Mouse (Mus musculus) neural tube, embryonic 12.5 days (tissue): Measurements from ENCODE around the gene 4933405L10Rik. TPM values are rescaled to one million over a fixed set of nuclear protein-coding genes. Genes with fewer than 3 reads are reported as not detected.
A peak's percentile ranks its signal among the peaks of the same experiment; 100 is the strongest.

Source experiments
- ATAC-seq: fragments of 200-750 bp; cut with Nextera tagmentation; 2 replicates; pipeline ENCODE4 v1.8.0; 2017; ENCODE audit warnings: low read depth, mild to moderate bottlenecking, moderate TSS enrichment, moderate library complexity; ENCODE audit not compliant: low FRiP score
- H3K27ac ChIP-seq: fragments of 300-500 bp; sonication (generic); 2 replicates; pipeline ENCODE4 v1.5.1; 2016
- H3K27me3 ChIP-seq: fragments of 300-500 bp; sonication (generic); replicated peaks from 2 replicates; pipeline ENCODE4 v1.6.1; 2016; ENCODE audit warnings: mild to moderate bottlenecking
- H3K36me3 ChIP-seq: fragments of 300-500 bp; sonication (generic); 2 replicates; pipeline ENCODE4 v1.6.1; 2016; ENCODE audit warnings: mild to moderate bottlenecking
- H3K4me1 ChIP-seq: fragments of 300-500 bp; sonication (generic); 2 replicates; pipeline ENCODE4 v1.6.1; 2016
- H3K4me2 ChIP-seq: fragments of 300-500 bp; sonication (generic); replicated peaks from 2 replicates; pipeline ENCODE4 v1.6.1; 2016; ENCODE audit warnings: mild to moderate bottlenecking
- H3K4me3 ChIP-seq: fragments of 300-500 bp; sonication (generic); 2 replicates; pipeline ENCODE4 v1.5.1; 2016
- H3K9ac ChIP-seq: fragments of 300-500 bp; sonication (generic); 2 replicates; pipeline ENCODE4 v1.6.1; 2016; ENCODE audit warnings: mild to moderate bottlenecking
- H3K9me3 ChIP-seq: fragments of 300-500 bp; sonication (generic); 2 replicates; pipeline ENCODE4 v1.6.1; 2016; ENCODE audit warnings: mild to moderate bottlenecking
- WGBS: fragments of 180-500 bp; shearing (Covaris S2); methylation state at CpG from one replicate; pipeline ENCODE4 v1.1.7; 2016; 5-methylcytosine and 5-hydroxymethylcytosine counted together
- polyA plus RNA-seq: library from polyadenylated mRNA; unstranded; fragments of >200 nt; fragmentation: Nextera tagmentation; extraction: Ambion mirVana; gene quantifications from 2 replicates; pipeline ENCODE4 v1.2.1, GENCODE M21; 2016

Gene 4933405L10Rik
- polyA plus RNA-seq, 1 experiment from 2014 or later = not detected

GRCm38 (mm10) chr8:105725726-105726125, 18.3 kb downstream of the 4933405L10Rik start:
- 77% methylated on average over 5 of the region's 5 CpGs for WGBS
- ATAC-seq = no peak
- peaks cover 47% of the 10 kb centered on the region for H3K36me3 ChIP-seq

GRCm38 (mm10) chr8:105727397-105728124, 20.1 kb downstream of the 4933405L10Rik start:
- Histone ChIP-seq H3K4me3 (no peak overlapping the region), H3K9ac (no peak overlapping the region), H3K4me1 (no peaks in the 10 kb centered on the region), H3K36me3 (peaks cover 43% of the 10 kb centered on the region), H3K4me2 (no peak overlapping the region), H3K9me3 (no peaks in the 10 kb centered on the region), H3K27ac (no peak overlapping the region), H3K27me3 (no peaks in the 10 kb centered on the region)
- WGBS = 89% methylated on average over 18 of the region's 18 CpGs
- ATAC-seq = no peak

More at GRCm38 (mm10) chr8:105725726-105726125, 18.3 kb downstream of the 4933405L10Rik start:
- Histone ChIP-seq H3K27ac (no peak overlapping the region), H3K9ac (no peak overlapping the region), H3K4me2 (no peak overlapping the region), H3K9me3 (no peaks in the 10 kb centered on the region), H3K27me3 (no peaks in the 10 kb centered on the region), H3K4me1 (no peaks in the 10 kb centered on the region), H3K4me3 (no peak overlapping the region)

- H3K9me3 ChIP-seq = no peaks in the 10 kb centered on the region
- no peaks in the 10 kb centered on the region for H3K27me3 ChIP-seq
- no peak overlapping the region for H3K4me3 ChIP-seq
- no peaks in the 10 kb centered on the region for H3K4me1 ChIP-seq
- WGBS = 93% methylated on average over 5 of the region's 5 CpGs
- no peak overlapping the region for H3K27ac ChIP-seq
- no peak overlapping the region for H3K4me2 ChIP-seq
- H3K9ac ChIP-seq = no peak overlapping the region
- no peak for ATAC-seq
- peaks cover 14% of the 10 kb centered on the region; the same call in 1 of the 2 replicates for H3K36me3 ChIP-seq
Measured at GRCm38 (mm10) chr8:105732186-105732585, 24.7 kb downstream of the 4933405L10Rik start.

GRCm38 (mm10) chr8:105739216-105739615, 31.8 kb downstream of the 4933405L10Rik start:
- no peak overlapping the region for H3K27ac ChIP-seq
- H3K36me3 ChIP-seq = peaks cover 3% of the 10 kb centered on the region; the same call in 1 of the 2 replicates
- H3K9ac ChIP-seq = no peak overlapping the region
- no peak overlapping the region for H3K4me2 ChIP-seq
- WGBS = 90% methylated on average over 5 of the region's 5 CpGs
- H3K4me3 ChIP-seq = no peak overlapping the region
- no peak for ATAC-seq
- H3K9me3 ChIP-seq = no peaks in the 10 kb centered on the region
- no peaks in the 10 kb centered on the region for H3K4me1 ChIP-seq
- H3K27me3 ChIP-seq = no peaks in the 10 kb centered on the region

GRCm38 (mm10) chr8:105743301-105743700, 35.8 kb downstream of the 4933405L10Rik start:
- Histone ChIP-seq H3K4me1 (no peaks in the 10 kb centered on the region; the same call in 1 of the 2 replicates), H3K4me3 (no peak overlapping the region), H3K4me2 (no peak overlapping the region), H3K9me3 (no peaks in the 10 kb centered on the region), H3K27ac (no peak overlapping the region), H3K9ac (no peak overlapping the region), H3K36me3 (peaks cover 7% of the 10 kb centered on the region; the same call in 1 of the 2 replicates), H3K27me3 (no peaks in the 10 kb centered on the region)
- ATAC-seq = no peak
- 90% methylated on average over 4 of the region's 4 CpGs for WGBS

- Histone ChIP-seq H3K4me2 (peak overlapping the region; percentile 43), H3K27ac (no peak overlapping the region), H3K4me1 (peaks cover 39% of the 10 kb centered on the region), H3K36me3 (peaks cover 5% of the 10 kb centered on the region; the same call in 1 of the 2 replicates), H3K9ac (no peak overlapping the region), H3K9me3 (no peaks in the 10 kb centered on the region), H3K4me3 (no peak overlapping the region), H3K27me3 (no peaks in the 10 kb centered on the region)
- no peak for ATAC-seq
- WGBS = 10% methylated on average over 11 of the region's 11 CpGs
Measured at GRCm38 (mm10) chr8:105750606-105751005, 43.2 kb downstream of the 4933405L10Rik start.

GRCm38 (mm10) chr8:105753916-105754315, 46.5 kb downstream of the 4933405L10Rik start:
- 84% methylated on average over 2 of the region's 2 CpGs for WGBS
- H3K9me3 ChIP-seq = no peaks in the 10 kb centered on the region
- no peak for ATAC-seq
- H3K4me1 ChIP-seq = peaks cover 34% of the 10 kb centered on the region
- H3K27me3 ChIP-seq = no peaks in the 10 kb centered on the region
- H3K4me3 ChIP-seq = no peak overlapping the region
- no peaks in the 10 kb centered on the region for H3K36me3 ChIP-seq
- H3K4me2 ChIP-seq = no peak overlapping the region
- H3K27ac ChIP-seq = no peak overlapping the region
- H3K9ac ChIP-seq = no peak overlapping the region

GRCm38 (mm10) chr8:105754688-105755087, 47.2 kb downstream of the 4933405L10Rik start:
- H3K4me3 ChIP-seq = no peak overlapping the region
- ATAC-seq = no peak
- no peaks in the 10 kb centered on the region for H3K9me3 ChIP-seq
- H3K27me3 ChIP-seq = no peaks in the 10 kb centered on the region
- no peak overlapping the region for H3K9ac ChIP-seq
- H3K27ac ChIP-seq = no peak overlapping the region
- peaks cover 28% of the 10 kb centered on the region for H3K4me1 ChIP-seq
- no peak overlapping the region for H3K4me2 ChIP-seq
- WGBS = 78% methylated on average over 2 of the region's 2 CpGs
- H3K36me3 ChIP-seq = no peaks in the 10 kb centered on the region

- ATAC-seq = peak; percentile 46
- H3K27ac ChIP-seq = peak overlapping the region; percentile 62
- 1% methylated on average over 12 of the region's 12 CpGs for WGBS
- H3K27me3 ChIP-seq = no peaks in the 10 kb centered on the region
- no peaks in the 10 kb centered on the region for H3K36me3 ChIP-seq
- peak overlapping the region; percentile 64 for H3K4me2 ChIP-seq
- H3K4me1 ChIP-seq = 0 out of 2 replicates have a peak, but pooled peaks cover 6% of the 10 kb centered on the region
- peak overlapping the region; percentile 90 for H3K4me3 ChIP-seq
- H3K9ac ChIP-seq = peak overlapping the region; percentile 79
- H3K9me3 ChIP-seq = no peaks in the 10 kb centered on the region
Measured at GRCm38 (mm10) chr8:105757796-105758276, 50.4 kb downstream of the 4933405L10Rik start.

- Histone ChIP-seq H3K9ac (peak within 1 kb of the TSS; percentile 79), H3K9me3 (no peaks in the 10 kb centered on the region), H3K4me3 (peak within 1 kb of the TSS; percentile 90), H3K27ac (peak within 1 kb of the TSS; percentile 62), H3K4me2 (peak within 1 kb of the TSS; percentile 64), H3K27me3 (no peaks in the 10 kb centered on the region), H3K4me1 (0 out of 2 replicates have a peak, but pooled peaks cover 6% of the 10 kb centered on the region), H3K36me3 (no peaks in the 10 kb centered on the region)
- WGBS = 3% methylated on average over 57 of the region's 57 CpGs
- ATAC-seq = peak; percentile 97
Measured at GRCm38 (mm10) chr8:105758277-105759108, 51.0 kb downstream of the 4933405L10Rik start, which contains the start of gene Gfod2. Gene Gfod2 (minus strand): TSS chr8:105758664.
